Mouse (Mus musculus) liver (tissue): ENCODE data around the gene Gm20425.

ENCODE experiments used
- DNase-seq: peaks from one replicate; pipeline ENCODE4 v3.0.0-alpha.2; 2020; ENCODE audit warnings: mixed read lengths

Gm20425 gene

DNA sequence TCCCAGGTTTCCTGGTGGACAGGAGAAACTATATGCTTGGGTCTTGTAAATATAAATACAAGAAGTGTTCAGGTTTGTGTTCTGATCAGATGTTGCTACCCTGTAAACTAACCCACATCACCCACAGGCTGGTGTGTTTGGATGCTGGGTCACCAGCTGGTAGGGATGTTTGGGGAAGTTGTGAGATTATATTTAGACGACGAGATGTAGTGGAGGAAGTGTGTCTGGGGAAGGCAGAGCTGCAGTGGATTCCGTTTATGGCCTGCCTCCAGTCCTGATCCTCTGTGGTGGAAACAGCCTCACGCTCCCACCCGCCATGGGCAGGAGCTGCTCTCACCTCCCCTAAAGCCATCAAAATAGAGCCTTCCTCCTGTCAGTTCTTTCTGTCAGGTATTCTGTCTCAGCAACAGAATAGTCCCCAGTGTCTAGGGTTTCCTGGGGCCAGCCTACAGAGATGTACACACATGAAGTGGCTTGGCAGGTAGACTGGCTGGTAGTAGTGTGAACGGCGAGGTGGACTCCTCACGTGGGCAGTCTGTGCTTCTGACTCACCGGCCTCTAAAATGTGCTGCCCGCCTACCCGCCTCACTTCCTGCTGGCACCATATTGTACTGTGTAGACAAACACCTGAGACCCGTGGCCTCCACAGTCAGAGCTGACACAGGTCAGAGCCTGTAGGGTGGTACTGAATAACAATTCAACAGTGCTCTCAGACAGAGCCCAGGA is 80.9 kb downstream of the Gm20425 start:
- DNase-seq, result no peak

DNA sequence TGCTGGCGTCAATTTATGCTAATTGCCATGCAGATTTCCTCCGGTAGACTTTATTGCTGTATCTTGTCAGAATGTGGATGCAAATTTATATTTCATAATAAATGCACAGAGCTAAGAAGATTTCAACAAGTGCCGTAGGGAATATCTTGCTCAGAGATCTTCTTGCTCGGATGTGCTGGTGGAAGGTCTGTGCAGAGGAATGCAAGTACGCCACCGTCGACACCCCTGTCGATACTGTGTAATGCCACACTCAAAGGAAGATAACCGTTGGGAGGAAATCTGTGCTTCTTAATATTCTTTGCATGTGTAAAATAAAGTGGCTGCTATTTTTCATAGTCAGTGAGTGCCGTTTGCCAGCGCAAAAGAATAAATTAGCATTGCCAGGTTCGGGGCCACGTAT is 83.0 kb downstream of the Gm20425 start:
- no peak for DNase-seq

DNA sequence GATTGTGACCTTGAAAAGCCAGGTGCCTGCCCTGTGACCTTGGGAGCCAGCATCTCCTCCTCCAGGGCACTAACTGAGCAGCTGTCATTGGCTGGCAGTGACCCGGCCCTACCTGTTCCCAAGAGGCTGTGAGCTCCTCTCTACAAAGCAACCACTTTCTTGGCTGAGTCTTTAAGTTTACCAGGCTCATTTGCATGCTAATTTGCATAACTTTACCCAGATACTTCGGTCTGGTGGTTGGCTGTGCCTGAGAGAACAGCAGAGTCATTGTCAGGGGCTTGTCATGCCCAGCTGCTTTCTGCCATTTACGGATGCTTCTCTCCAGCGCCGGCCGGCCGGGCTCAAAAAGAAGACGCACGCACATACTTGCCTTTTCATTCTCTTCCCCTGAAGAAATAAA is 83.4 kb downstream of the Gm20425 start:
- no peak for DNase-seq

DNA sequence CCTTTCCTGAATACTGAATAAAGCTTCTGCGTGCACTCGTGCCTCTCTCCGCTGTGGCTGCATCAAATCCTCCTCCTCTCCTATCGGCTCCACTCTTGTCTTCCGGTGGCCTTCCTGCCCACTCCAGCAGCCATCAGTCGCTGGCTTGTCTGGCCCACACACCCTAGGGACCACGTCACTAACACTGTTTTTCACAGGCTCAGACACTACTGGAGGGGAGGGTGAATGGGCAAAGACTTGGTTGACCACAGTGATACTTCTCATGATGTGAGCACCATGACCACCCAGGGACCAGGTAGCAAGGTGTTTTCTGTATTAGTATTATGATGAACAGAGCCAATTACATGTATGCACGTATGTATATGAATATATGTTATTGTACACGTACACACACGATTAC is 83.8 kb downstream of the Gm20425 start:
- DNase-seq, result no peak

DNA sequence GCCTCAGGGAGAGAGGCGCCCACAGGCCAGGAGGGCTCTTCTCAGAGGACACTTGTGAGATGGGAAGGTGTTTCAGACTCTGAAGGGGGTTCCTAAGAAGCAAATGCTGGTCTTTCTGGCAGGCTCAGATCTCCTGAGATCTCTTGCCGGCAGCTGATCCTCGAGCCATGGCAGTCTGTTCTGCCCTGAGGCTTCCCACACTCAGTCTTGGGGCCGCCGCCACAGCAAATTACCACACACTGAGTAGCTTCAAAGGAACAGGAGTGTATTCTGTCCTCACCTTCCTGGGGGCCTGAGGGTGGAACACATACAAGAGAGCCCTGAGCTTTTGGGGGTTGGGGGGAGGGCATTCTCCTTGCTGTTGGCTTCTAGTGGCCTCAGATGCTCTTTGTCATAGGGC is 84.8 kb downstream of the Gm20425 start:
- no peak for DNase-seq

DNA sequence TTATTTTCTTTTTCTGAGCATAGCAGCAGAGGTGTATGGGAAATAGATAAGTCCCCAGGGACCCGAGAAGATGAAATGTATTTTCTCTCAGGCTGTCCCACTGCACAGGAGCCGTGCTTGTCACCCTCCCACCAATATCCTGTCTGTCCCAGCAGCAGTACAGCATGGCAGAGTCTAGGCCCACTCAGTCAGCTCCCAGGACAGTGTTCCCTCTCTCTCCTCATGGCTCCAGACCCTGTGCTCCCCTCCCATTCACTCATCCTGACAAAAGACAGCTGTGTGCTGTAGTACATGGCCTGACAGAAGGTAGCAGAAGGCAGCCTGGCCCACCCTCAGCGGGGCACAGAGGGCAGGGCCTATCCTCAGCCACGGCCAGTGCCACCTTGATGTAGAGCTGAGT is 86.2 kb downstream of the Gm20425 start:
- no peak for DNase-seq

DNA sequence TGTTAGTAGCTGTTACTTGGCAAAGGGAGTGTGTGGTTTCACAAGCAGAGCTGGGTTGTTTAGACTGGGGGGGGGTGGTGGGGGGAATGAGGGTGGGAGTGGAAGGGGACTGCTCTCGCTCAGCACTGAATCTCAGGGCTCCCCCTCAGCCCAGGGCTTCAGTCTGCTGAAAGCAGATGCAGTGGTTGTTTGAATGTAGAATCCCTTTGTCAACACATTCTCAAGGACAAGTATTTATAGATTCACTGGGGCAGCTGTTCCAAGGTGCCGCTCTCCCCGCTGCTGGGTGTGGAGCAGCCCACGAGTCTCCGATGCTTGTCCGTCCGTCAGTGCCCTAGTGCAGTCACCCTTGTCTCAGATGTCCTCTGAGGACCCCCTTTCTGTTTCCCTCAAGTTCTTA is 88.8 kb downstream of the Gm20425 start:
- no peak for DNase-seq

DNA sequence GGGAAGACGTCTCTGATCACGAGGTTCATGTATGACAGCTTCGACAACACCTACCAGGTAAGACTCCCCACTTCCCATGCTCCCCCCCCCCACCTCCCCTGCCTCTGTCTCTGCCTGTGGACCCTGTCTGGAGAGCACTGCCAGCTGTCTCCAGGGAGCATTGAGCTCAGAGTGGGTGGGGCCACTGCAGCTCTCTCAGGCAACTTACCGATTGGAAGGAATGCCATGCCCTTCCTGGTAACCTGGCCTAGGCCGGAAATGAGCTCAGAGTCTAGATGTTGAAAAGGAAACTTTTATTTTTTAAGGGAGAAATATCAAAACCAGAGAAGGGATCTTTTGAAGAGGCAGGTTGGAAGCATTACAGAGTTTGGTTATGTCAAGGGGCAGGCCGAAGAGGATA is 89.7 kb downstream of the Gm20425 start:
- DNase-seq, result no peak
